Mouse (Mus musculus): ENCODE data around the gene Elavl1. TPM values are rescaled to one million over a fixed set of nuclear protein-coding genes. Genes with fewer than 3 reads are reported as not detected.
"Not testable (repeated sequence)": the region's sequence is repeated elsewhere in the genome, so short reads cannot be mapped to it uniquely, and the experiment has no call there.

Gene Elavl1
- polyA plus RNA-seq, 1 experiment from 2014 or later = 334 TPM

GRCm38 (mm10) chr8:4255471-4255870 lies 69.7 kb downstream of the Elavl1 start:
- WGBS = 92% methylated on average over 7 of the region's 7 CpGs

GRCm38 (mm10) chr8:4254001-4254400 lies 71.2 kb downstream of the Elavl1 start:
- 0 out of 2 replicates have a peak overlapping the region, but pooled peaks have one; percentile 30 for H3K27ac ChIP-seq
- H3K9ac ChIP-seq = no peak overlapping the region
- H3K36me3 ChIP-seq = peaks cover 42% of the 10 kb centered on the region
- no peaks in the 10 kb centered on the region for H3K27me3 ChIP-seq
- H3K4me3 ChIP-seq = peak overlapping the region; percentile 82
- peak overlapping the region; percentile 77 for H3K4me2 ChIP-seq (replicated peaks)
- WGBS = 65% methylated on average over 6 of the region's 6 CpGs
- no peaks in the 10 kb centered on the region for H3K9me3 ChIP-seq
- no peak for ATAC-seq (ENCODE audit: insufficient number of reproducible peaks, insufficient read depth, low FRiP score, low TSS enrichment)
- H3K4me1 ChIP-seq = peaks cover 37% of the 10 kb centered on the region

More at GRCm38 (mm10) chr8:4255471-4255870, 69.7 kb downstream of the Elavl1 start:
- H3K9ac ChIP-seq; H3K9me3 ChIP-seq; H3K27ac ChIP-seq; H3K27me3 ChIP-seq; H3K4me2 ChIP-seq (replicated peaks); H3K4me3 ChIP-seq; ATAC-seq (ENCODE audit: insufficient number of reproducible peaks, insufficient read depth, low FRiP score, low TSS enrichment): not testable (repeated sequence)
- Histone ChIP-seq H3K36me3 (peaks cover 43% of the 10 kb centered on the region), H3K4me1 (peaks cover 32% of the 10 kb centered on the region)

DNA sequence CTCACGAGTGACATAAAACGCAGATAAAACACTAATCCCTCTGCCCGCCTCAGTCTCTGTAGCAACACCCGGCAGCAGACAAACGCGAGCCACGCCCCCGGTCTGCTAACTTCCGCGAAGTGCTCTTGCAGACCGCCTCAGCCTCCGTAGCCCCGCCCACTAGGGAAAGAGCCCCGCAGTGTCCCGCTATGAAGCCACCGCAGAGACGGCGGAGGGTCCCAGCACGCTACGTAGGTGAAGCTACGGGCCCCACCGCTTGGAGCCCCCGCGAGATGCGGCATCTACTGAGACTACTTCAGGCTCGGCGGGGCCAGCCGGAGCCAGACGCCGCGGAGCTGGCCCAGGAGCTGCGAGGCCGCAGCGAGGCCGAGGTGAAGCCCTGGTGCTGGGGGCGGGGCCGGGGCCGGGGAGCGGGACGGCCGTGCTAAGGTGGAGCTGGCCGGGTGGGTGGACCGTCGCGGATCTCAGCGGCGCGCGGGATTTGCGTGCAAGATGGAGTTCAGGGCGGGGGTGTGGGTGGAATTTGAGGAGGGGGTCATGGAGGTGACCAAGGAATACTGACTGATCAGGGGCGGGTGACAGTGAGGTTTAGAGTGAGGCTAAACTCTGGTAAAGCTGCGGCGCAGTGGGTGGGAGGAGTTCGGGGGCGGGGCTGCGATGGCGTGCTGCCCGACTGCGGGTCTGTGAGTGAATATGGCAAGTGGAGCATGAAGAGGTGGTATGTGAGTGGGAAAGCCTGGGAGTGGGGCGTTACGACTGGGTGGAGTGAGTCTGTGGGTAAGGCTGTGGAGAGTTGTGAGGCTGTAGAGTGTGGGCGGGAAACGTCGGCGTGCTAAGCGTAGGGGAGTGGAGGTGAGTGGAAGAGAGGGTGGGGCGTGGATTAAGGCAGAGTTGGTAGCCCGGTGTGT lies 72.0 kb downstream of the Elavl1 start, which contains the start of gene Snapc2:
Gene Snapc2, plus strand, starts transcription at position 147 of the 908 bp plus-strand sequence.
- Histone ChIP-seq H3K27ac (peak within 1 kb of the TSS; percentile 94), H3K4me2 (replicated peaks) (peak within 1 kb of the TSS; percentile 77), H3K9ac (peak within 1 kb of the TSS; percentile 85), H3K27me3 (no peaks in the 10 kb centered on the region), H3K36me3 (peaks cover 49% of the 10 kb centered on the region), H3K4me1 (peaks cover 44% of the 10 kb centered on the region), H3K4me3 (peak within 1 kb of the TSS; percentile 82), H3K9me3 (no peaks in the 10 kb centered on the region)
- WGBS = 1% methylated on average over 69 of the region's 69 CpGs
- peak; percentile 80 for ATAC-seq (ENCODE audit: insufficient number of reproducible peaks, insufficient read depth, low FRiP score, low TSS enrichment)

DNA sequence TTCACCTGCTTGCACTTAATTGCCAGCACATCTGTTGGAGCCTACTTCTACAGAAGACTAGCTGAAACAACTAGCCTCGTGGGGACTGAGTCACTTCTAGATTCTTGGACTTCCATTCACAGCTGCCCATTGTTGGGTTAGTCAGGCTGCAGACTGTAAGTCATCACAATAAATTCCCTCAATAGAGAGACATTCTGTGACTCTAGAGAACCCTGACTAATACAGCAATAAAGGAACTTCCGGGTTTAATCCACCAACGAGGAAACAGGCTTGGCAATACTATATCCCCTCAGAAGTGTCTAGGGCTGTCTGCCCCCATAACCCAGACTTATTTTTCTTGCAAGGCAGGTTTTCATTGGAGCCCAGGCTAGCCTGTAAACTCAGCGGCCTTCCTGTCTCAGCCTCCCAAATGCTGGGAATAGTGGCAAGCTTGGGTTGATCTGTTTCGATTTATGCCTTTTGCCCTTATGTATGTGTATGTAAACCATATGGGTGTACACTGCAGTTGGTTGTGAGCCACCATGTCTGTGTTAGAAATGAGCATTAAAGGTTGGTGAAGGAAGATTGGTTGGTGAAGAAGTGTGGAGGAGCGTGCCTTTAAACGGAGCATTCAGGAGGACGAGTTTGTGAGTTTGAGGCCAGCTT lies 73.0 kb downstream of the Elavl1 start:
- WGBS = 46% methylated on average over 8 of the region's 8 CpGs
- peak overlapping the region; percentile 82 for H3K4me3 ChIP-seq
- H3K4me1 ChIP-seq = peaks cover 34% of the 10 kb centered on the region
- H3K27ac ChIP-seq = 0 out of 2 replicates have a peak overlapping the region, but pooled peaks have one; percentile 94
- no peaks in the 10 kb centered on the region for H3K27me3 ChIP-seq
- ATAC-seq (ENCODE audit: insufficient number of reproducible peaks, insufficient read depth, low FRiP score, low TSS enrichment) = no peak
- H3K4me2 ChIP-seq (replicated peaks) = peak overlapping the region; percentile 77
- peak overlapping the region; percentile 85; the same call in 1 of the 2 replicates for H3K9ac ChIP-seq
- H3K9me3 ChIP-seq = no peaks in the 10 kb centered on the region
- peaks cover 55% of the 10 kb centered on the region for H3K36me3 ChIP-seq

DNA sequence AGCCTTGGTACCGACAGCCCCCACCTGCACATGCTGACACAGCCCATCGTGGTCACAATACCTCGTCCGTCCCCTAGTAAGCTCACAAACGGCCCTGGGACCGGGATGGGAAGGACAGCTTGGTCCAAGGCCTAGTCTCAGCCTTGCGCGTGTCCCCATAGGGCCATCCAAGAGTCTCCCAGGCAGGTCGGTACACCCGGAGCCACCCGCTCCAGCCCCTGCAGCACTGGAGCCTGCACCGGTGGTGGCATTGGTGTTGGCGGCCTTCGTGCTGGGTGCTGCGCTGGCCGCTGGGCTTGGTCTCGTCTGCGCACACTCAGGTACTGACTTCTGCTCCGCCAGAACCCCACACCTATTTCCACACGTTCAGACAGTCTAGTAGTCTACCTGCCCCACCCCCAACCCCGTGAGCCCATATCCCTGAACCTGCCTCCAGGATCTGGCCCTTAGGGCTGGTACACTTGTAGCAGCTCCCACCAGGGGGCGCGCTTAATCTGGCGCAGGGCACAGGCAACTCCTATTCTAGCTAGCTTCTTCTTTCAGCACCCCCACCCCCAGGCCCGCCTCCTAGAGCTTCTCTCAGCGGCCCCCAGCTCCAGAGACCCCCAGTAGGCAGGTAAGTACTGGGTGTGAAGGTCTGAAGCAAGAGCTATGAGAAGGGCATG lies 74.8 kb downstream of the Elavl1 start:
- Histone ChIP-seq H3K4me3 (no peak overlapping the region), H3K27me3 (no peaks in the 10 kb centered on the region), H3K9me3 (no peaks in the 10 kb centered on the region), H3K36me3 (peaks cover 55% of the 10 kb centered on the region), H3K27ac (no peak overlapping the region), H3K4me1 (peaks cover 31% of the 10 kb centered on the region), H3K4me2 (replicated peaks) (0 out of 2 replicates have a peak overlapping the region, but pooled peaks have one; percentile 0), H3K9ac (no peak overlapping the region)
- no peak for ATAC-seq (ENCODE audit: insufficient number of reproducible peaks, insufficient read depth, low FRiP score, low TSS enrichment)
- WGBS = 32% methylated on average over 26 of the region's 26 CpGs

- Histone ChIP-seq H3K9me3 (no peaks in the 10 kb centered on the region), H3K4me1 (peaks cover 28% of the 10 kb centered on the region), H3K4me2 (replicated peaks) (peak overlapping the region; percentile 11; the same call in 1 of the 2 replicates), H3K4me3 (no peak overlapping the region), H3K27me3 (no peaks in the 10 kb centered on the region), H3K27ac (0 out of 2 replicates have a peak overlapping the region, but pooled peaks have one; percentile 17), H3K36me3 (peaks cover 55% of the 10 kb centered on the region), H3K9ac (peak overlapping the region; percentile 24; the same call in 1 of the 2 replicates)
- 15% methylated on average over 29 of the region's 29 CpGs for WGBS
- no peak for ATAC-seq (ENCODE audit: insufficient number of reproducible peaks, insufficient read depth, low FRiP score, low TSS enrichment)
Observed at GRCm38 (mm10) chr8:4249213-4249612, 76.0 kb downstream of the Elavl1 start.

- H3K9ac ChIP-seq = peak within 1 kb of the TSS; percentile 24
- H3K27me3 ChIP-seq = no peaks in the 10 kb centered on the region
- H3K36me3 ChIP-seq = peaks cover 66% of the 10 kb centered on the region
- H3K4me1 ChIP-seq = peaks cover 22% of the 10 kb centered on the region
- peak within 1 kb of the TSS; percentile 11; the same call in 1 of the 2 replicates for H3K4me2 ChIP-seq (replicated peaks)
- no peak within 1 kb of the TSS for H3K4me3 ChIP-seq
- H3K9me3 ChIP-seq = no peaks in the 10 kb centered on the region
- no peak within 1 kb of the TSS for H3K27ac ChIP-seq
- no peak for ATAC-seq (ENCODE audit: insufficient number of reproducible peaks, insufficient read depth, low FRiP score, low TSS enrichment)
- WGBS = 81% methylated on average over 15 of the region's 15 CpGs
Observed at GRCm38 (mm10) chr8:4247951-4248540, 77.2 kb downstream of the Elavl1 start, which contains the start of gene Tgfbr3l. Tgfbr3l (plus strand) TSS chr8:4248214.

DNA sequence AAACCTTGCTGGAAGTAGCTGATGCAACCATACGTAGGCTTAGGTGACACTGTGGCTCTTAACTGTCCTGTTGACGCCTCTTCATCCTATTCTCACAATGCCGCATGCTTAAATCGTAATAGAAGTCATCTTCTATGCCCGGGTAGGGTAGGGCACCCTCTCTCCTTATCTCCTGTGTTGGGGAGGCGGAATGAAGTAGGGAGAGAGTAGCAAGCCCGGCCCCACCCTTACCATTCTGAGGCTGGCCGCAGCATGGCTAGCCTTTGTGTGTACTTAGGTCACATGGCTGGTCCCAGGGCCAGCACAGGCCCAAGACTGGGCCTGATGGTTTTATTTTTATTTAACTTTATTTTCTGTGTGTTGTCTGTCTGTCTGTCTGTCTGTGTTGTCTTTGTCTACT lies 78.0 kb downstream of the Elavl1 start:
- no peak overlapping the region for H3K4me2 ChIP-seq (replicated peaks)
- H3K9ac ChIP-seq = no peak overlapping the region
- H3K36me3 ChIP-seq = peaks cover 74% of the 10 kb centered on the region
- no peak for ATAC-seq (ENCODE audit: insufficient number of reproducible peaks, insufficient read depth, low FRiP score, low TSS enrichment)
- no peaks in the 10 kb centered on the region for H3K9me3 ChIP-seq
- H3K27ac ChIP-seq = no peak overlapping the region
- H3K4me1 ChIP-seq = peaks cover 22% of the 10 kb centered on the region
- WGBS = 89% methylated on average over 8 of the region's 8 CpGs
- no peaks in the 10 kb centered on the region for H3K27me3 ChIP-seq
- H3K4me3 ChIP-seq = no peak overlapping the region

DNA sequence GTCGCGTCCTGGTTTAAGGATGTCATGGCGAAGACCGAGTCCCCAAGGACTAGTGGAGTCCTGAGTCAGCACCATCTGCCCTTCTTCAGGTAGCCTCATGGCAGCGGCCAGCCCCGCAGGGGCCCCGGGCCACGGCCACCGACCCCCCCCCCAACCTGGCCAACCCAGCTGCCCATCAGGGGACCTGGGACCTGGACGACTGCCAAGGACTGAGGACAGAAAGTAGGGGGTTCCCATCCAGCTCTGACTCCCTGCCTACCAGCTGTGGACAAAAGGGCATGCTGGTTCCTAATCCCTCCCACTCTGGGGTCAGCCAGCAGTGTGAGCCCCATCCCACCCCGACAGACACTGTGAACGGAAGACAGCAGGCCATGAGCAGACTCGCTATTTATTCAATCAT lies 79.5 kb downstream of the Elavl1 start:
- H3K9me3 ChIP-seq = no peaks in the 10 kb centered on the region
- H3K4me3 ChIP-seq = no peak overlapping the region
- no peak overlapping the region for H3K4me2 ChIP-seq (replicated peaks)
- peaks cover 24% of the 10 kb centered on the region for H3K4me1 ChIP-seq
- no peak overlapping the region for H3K27ac ChIP-seq
- 82% methylated on average over 13 of the region's 13 CpGs for WGBS
- H3K27me3 ChIP-seq = no peaks in the 10 kb centered on the region
- peaks cover 86% of the 10 kb centered on the region for H3K36me3 ChIP-seq
- no peak overlapping the region for H3K9ac ChIP-seq
- no peak for ATAC-seq (ENCODE audit: insufficient number of reproducible peaks, insufficient read depth, low FRiP score, low TSS enrichment)

DNA sequence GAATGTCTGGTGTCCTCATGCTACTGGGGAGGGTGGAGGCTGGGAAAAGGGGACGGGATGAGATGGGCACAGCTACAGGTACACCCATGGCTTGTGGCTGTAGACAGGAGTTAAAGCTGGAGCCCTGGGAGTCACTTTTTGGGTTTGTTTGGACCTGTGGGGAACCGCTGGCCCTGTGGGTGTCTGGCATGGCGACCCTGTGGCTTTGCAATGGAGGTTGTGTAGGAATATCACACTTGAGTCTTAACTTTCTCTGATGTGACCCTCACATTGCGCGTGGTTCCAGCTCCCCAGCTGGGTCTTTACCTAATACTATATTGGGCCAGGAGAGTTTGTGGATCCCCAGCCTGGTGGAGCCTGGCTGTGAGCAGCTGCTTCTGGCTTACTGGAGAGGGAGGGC lies 80.2 kb downstream of the Elavl1 start:
- Histone ChIP-seq H3K36me3 (peaks cover 86% of the 10 kb centered on the region), H3K9ac (no peak overlapping the region)
- ATAC-seq (ENCODE audit: insufficient number of reproducible peaks, insufficient read depth, low FRiP score, low TSS enrichment) = no peak

More for the DNA sequence above, 80.2 kb downstream of the Elavl1 start:
- H3K27me3 ChIP-seq = no peaks in the 10 kb centered on the region
- H3K27ac ChIP-seq = no peak overlapping the region
- no peaks in the 10 kb centered on the region for H3K9me3 ChIP-seq
- H3K4me1 ChIP-seq = peaks cover 22% of the 10 kb centered on the region
- H3K4me3 ChIP-seq = no peak overlapping the region
- 95% methylated on average over 5 of the region's 5 CpGs for WGBS
- H3K4me2 ChIP-seq (replicated peaks) = no peak overlapping the region

Data from embryonic facial prominence, embryonic 12.5 days (tissue).